Mouse (Mus musculus): ENCODE measurements around the gene Lmod3. TPM values are rescaled to one million over a fixed set of nuclear protein-coding genes. Genes with fewer than 3 reads are reported as not detected.

Gene Lmod3
- polyA plus RNA-seq, 1 experiment from 2014 or later: 0.79 TPM

DNA sequence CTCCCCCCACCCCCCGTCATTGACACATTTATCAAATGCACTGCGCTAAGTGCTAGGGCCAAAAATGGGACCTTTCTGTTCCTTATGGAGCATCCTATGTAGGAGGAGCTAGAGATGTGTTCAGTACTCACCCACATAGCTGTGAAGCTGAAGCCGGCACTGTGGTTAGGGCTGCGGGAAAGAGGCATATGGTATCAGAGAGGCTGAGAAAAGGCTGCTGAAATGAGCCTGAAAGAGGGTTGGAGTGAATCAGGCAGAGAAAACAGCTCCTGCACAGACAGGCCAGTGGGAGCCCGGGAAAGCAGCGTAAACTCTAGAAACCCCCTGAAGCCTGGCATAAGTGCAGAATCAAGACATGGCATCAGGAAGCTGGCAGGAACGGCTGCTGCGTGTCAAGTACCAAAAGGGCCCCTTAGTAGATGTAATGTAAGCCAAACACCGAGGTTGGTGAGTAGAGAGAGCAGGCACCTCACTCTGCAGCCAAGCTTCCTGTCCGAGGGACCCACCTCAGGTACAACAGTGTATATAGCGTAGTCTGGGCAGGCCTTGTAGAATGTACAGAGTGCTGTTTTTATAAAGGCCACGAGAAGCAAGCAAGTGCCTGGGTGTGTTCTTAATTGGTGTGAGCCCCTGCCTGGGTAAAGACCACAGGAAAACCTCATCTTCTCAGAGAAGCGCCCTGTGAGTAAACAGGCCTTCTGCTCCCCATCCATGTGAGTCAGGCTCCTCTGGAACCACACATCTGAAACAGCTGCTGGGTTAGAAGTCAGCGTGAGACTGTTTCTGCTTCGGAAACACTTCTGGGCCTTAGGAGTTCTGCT lies 31.1 kb downstream of the Lmod3 start:
- 65% methylated on average over 15 of the region's 15 CpGs for WGBS
- no peak overlapping the region for H3K4me3 ChIP-seq (replicated peaks)

DNA sequence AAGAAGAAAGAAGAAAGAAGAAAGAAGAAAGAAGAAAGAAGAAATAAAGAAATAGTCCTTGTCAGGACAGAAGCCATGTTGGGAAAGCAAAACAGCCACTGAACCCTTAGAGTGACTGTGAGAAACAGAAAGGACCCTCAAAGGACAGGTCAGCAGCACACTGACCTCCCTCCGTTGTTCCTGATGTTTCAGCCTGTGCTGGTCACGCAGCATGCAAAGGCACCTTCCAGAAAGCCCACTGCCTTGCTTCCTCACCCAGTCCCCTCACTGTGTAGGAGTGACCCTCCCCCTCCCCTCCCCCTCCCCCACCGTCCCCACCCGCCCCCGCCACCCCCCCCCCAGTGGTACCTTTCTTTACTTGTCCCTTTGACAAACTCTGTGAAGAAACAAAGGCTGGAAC lies 31.9 kb downstream of the Lmod3 start:
- H3K4me3 ChIP-seq (replicated peaks): no peak overlapping the region
- no peaks in the 10 kb centered on the region for H3K27me3 ChIP-seq
- H3K36me3 ChIP-seq: no peaks in the 10 kb centered on the region
- H3K4me2 ChIP-seq: no peak overlapping the region
- 65% methylated on average over 3 of the region's 5 CpGs for WGBS
- H3K4me1 ChIP-seq: peaks cover 19% of the 10 kb centered on the region
- H3K9ac ChIP-seq: no peak overlapping the region
- ATAC-seq (replicated peaks; ENCODE audit: low FRiP score): no peak
- no peaks in the 10 kb centered on the region for H3K9me3 ChIP-seq (replicated peaks)
- H3K27ac ChIP-seq: no peak overlapping the region

More for the DNA sequence above, 31.1 kb downstream of the Lmod3 start:
- H3K36me3 ChIP-seq: no peaks in the 10 kb centered on the region
- peaks cover 19% of the 10 kb centered on the region for H3K4me1 ChIP-seq
- H3K9me3 ChIP-seq (replicated peaks): no peaks in the 10 kb centered on the region
- H3K4me2 ChIP-seq: no peak overlapping the region
- no peak overlapping the region for H3K27ac ChIP-seq
- H3K9ac ChIP-seq: no peak overlapping the region
- ATAC-seq (replicated peaks; ENCODE audit: low FRiP score): no peak
- no peaks in the 10 kb centered on the region for H3K27me3 ChIP-seq

DNA sequence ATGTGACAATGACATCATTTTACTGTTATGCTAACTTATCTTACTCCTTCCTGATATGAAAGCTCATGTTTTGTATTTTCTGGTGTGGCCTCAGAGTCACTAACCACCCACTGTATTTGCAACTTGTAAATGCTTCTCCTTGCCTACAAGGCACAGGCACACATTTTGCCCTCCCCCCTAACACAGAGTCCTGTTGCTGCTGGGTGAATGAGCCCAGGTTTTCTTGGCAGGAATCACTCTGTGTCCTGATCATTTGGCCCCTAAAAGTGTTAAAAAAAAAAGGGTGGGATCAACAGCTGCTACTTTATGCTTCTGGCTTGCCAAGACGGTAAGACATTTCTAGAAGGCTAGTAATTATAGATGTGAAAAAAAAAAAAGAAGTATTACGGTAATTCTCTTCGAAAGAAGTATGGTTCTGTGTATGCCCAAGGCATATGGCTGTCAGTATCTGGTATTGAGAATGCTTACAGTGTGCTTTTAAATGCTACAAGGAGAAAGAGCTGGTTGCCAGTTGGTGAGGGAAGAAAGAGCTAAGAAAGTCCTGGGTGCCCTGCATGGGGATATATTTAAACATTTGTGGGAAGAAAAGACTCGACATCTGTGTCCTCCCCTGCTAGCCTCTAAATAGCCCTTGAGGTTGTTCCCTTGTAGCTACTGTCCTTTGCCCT lies 36.3 kb downstream of the Lmod3 start:
- Histone ChIP-seq H3K27ac (no peak overlapping the region), H3K36me3 (peaks cover 11% of the 10 kb centered on the region), H3K9me3 (replicated peaks) (no peaks in the 10 kb centered on the region), H3K4me2 (no peak overlapping the region), H3K9ac (no peak overlapping the region), H3K27me3 (no peaks in the 10 kb centered on the region), H3K4me3 (replicated peaks) (no peak overlapping the region), H3K4me1 (peaks cover 21% of the 10 kb centered on the region)
- 77% methylated on average over 4 of the region's 4 CpGs for WGBS
- ATAC-seq (replicated peaks; ENCODE audit: low FRiP score): no peak

DNA sequence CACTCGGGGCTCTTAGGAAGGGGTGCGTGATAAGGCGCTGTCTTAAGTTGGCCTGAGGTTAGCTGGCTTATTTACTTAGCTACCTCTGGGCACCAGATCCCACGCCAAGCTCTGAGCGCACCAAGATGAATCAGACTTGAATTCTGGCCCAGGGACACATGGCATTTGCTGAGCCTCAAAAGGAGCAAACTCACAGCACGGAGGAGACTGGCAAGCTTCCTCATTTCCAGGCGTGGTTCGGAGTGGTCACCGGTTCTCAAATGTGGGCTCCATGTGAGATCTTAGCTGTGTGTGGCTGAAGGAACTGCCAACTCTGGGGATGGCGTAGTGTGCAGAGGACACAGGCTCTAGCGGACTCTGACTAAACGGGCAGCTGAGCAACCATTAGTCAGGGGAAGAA lies 40.6 kb downstream of the Lmod3 start:
- Histone ChIP-seq H3K27me3 (no peaks in the 10 kb centered on the region), H3K9me3 (replicated peaks) (no peaks in the 10 kb centered on the region), H3K4me1 (peaks cover 34% of the 10 kb centered on the region), H3K4me3 (replicated peaks) (peak overlapping the region; percentile 76), H3K4me2 (peak overlapping the region; percentile 80), H3K9ac (no peak overlapping the region), H3K36me3 (peaks cover 11% of the 10 kb centered on the region), H3K27ac (no peak overlapping the region)
- 71% methylated on average over 12 of the region's 12 CpGs for WGBS
- no peak for ATAC-seq (replicated peaks; ENCODE audit: low FRiP score)

DNA sequence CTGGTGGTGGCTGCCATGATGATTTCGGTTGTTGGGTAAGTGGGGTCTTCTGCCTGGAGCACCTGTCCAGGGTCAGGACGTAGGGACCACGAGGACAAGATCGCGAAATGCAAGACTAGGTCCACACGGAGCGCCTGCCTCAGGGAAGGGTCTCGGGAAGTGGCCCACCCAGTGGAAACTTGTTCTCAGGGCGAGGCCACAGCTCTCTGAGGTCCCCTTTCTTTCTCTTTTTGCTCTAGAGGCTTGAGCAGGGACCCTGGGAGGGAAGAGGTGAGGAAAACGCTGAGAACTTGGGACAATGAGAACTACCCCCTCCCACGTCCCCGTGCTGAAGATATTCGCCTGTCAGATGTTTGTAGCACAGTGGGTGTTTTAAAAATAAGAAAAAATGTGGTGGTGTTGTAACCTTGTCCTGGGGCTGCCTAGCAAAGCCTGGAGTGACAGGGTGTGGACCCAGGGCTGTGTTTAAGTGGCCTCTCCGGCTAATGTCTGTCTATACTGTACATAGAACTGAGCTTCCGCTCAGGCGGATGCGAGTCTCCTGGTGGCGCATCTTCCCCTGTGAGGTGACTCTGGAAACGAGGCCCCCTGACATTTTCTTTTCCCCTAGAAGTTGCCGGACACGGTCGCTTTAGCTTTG lies 41.5 kb downstream of the Lmod3 start:
- peaks cover 11% of the 10 kb centered on the region for H3K36me3 ChIP-seq
- no peaks in the 10 kb centered on the region for H3K9me3 ChIP-seq (replicated peaks)
- H3K9ac ChIP-seq: peak overlapping the region; percentile 68
- 1% methylated on average over 22 of the region's 22 CpGs for WGBS
- peak; percentile 67 for ATAC-seq (replicated peaks; ENCODE audit: low FRiP score)
- no peaks in the 10 kb centered on the region for H3K27me3 ChIP-seq
- peak overlapping the region; percentile 80 for H3K4me2 ChIP-seq
- H3K4me1 ChIP-seq: peaks cover 34% of the 10 kb centered on the region
- H3K27ac ChIP-seq: peak overlapping the region; percentile 68
- H3K4me3 ChIP-seq (replicated peaks): peak overlapping the region; percentile 76

DNA sequence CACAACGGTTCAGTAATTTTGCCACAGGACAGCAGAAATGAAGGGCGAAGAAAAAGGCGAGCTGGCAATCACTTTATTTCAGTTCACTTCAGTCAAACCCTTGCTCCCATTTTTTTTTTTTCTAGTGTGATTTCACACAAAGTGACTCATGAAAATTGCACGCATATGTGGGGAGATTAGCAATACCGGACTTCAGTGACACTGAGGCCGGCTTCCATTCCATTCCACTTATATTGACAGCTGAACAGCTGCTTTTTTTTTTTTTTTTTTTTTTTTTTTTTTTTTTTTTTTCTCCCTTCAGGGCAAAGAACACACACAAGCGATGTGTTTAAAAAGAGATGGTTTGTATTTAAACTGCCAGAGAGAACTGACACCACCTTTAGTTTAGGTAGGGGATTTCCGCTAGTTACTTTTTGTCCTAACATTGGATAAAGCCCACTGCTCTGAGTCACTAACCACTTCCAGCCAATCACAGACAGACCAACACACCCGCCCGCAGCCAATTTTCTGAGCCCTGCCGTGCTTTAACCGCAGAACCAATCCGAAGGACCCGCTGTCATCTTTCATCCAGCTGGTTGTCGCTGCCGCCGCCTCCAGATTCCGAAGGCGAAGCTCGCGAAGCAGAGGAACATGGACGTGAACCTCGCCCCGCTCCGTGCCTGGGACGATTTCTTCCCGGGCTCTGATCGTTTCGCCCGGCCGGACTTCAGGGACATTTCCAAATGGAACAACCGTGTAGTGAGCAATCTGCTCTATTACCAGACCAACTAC lies 42.2 kb downstream of the Lmod3 start, which contains the start of gene Arl6ip5:
Arl6ip5 (plus strand) TSS at position 499 of the 771 bp plus-strand sequence.
- peak within 1 kb of the TSS; percentile 68 for H3K9ac ChIP-seq
- ATAC-seq (replicated peaks; ENCODE audit: low FRiP score): peak; percentile 66
- peaks cover 9% of the 10 kb centered on the region for H3K36me3 ChIP-seq
- peak within 1 kb of the TSS; percentile 76 for H3K4me3 ChIP-seq (replicated peaks)
- H3K27ac ChIP-seq: peak within 1 kb of the TSS; percentile 68
- peaks cover 34% of the 10 kb centered on the region for H3K4me1 ChIP-seq
- 10% methylated on average over 32 of the region's 32 CpGs for WGBS
- H3K4me2 ChIP-seq: peak within 1 kb of the TSS; percentile 80
- H3K9me3 ChIP-seq (replicated peaks): no peaks in the 10 kb centered on the region
- H3K27me3 ChIP-seq: no peaks in the 10 kb centered on the region

DNA sequence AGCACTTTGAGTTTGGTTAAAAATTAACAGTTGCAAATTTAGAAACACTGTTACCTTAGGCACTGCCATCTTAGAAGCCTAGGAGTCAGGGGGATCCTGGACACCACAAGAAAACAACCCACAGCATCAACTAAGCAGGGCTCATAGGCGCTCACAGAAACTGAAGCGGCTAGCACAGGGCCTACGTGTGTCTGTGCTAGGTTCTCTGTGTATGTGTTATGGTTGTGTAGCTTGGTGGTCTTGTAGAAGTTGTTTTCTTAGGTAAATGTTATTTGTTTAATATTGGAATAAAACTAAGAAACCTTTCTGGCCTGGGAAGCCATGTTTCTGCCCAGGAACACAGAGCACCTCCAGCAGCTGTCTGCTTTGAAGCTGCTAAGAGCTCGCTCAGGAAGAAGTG lies 42.8 kb downstream of the Lmod3 start:
- H3K36me3 ChIP-seq: peaks cover 3% of the 10 kb centered on the region; the same call in 1 of the 2 replicates
- H3K27ac ChIP-seq: peak overlapping the region; percentile 41
- no peak overlapping the region for H3K4me3 ChIP-seq (replicated peaks)
- peaks cover 34% of the 10 kb centered on the region for H3K4me1 ChIP-seq
- H3K27me3 ChIP-seq: no peaks in the 10 kb centered on the region
- no peak overlapping the region for H3K9ac ChIP-seq
- 82% methylated on average over 4 of the region's 4 CpGs for WGBS
- no peaks in the 10 kb centered on the region for H3K9me3 ChIP-seq (replicated peaks)
- H3K4me2 ChIP-seq: 0 out of 2 replicates have a peak overlapping the region, but pooled peaks have one; percentile 80
- ATAC-seq (replicated peaks; ENCODE audit: low FRiP score): no peak

DNA sequence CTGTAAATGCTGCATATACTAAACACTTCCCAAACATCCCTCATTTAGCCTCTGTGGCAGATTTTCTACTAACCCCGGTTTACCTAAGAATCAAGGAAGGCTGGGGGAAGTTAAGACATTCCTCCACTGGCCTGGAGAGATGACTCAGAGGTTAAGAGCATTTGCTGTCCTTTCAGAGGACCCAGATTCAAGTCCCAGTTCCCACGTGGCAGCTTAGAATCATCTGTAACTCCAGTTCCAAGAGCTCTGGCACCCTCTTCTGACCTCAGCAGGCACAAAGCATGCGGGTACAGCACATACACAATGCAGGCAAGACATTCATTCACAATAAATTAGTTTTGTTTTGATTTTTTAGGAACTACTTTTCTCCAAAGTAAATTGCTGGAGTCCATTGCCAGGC lies 43.4 kb downstream of the Lmod3 start:
- Histone ChIP-seq H3K27ac (peak overlapping the region; percentile 41; the same call in 1 of the 2 replicates), H3K4me3 (replicated peaks) (no peak overlapping the region), H3K4me2 (no peak overlapping the region), H3K9ac (no peak overlapping the region), H3K4me1 (peaks cover 39% of the 10 kb centered on the region), H3K27me3 (no peaks in the 10 kb centered on the region), H3K9me3 (replicated peaks) (no peaks in the 10 kb centered on the region), H3K36me3 (no peaks in the 10 kb centered on the region)
- ATAC-seq (replicated peaks; ENCODE audit: low FRiP score): no peak
- 55% methylated on average over 3 of the region's 3 CpGs for WGBS

DNA sequence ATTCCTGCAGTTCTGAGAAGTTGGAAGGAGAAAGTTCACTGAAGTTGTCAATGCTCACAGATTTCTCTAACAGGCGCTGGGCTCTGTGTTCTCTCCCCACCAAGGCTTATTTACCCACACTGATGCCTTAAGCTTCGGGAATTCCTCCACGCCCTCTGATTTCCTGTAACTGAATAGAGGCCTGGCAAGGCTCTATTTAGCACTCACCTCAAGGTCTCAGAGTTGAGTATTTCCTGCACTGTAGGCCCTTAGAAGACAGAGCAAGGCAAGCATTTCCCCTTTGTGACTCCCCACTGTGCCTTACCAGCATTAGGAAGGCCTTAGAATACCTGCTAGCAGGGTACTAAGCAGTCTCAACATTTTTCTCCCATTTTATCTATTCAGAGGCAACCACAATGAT lies 44.2 kb downstream of the Lmod3 start:
- 42% methylated on average over 3 of the region's 3 CpGs for WGBS
- no peak overlapping the region for H3K4me3 ChIP-seq (replicated peaks)
- ATAC-seq (replicated peaks; ENCODE audit: low FRiP score): no peak
- no peak overlapping the region for H3K4me2 ChIP-seq
- no peaks in the 10 kb centered on the region for H3K36me3 ChIP-seq
- H3K9ac ChIP-seq: no peak overlapping the region
- peak overlapping the region; percentile 48 for H3K27ac ChIP-seq
- H3K4me1 ChIP-seq: peaks cover 40% of the 10 kb centered on the region
- no peaks in the 10 kb centered on the region for H3K9me3 ChIP-seq (replicated peaks)
- no peaks in the 10 kb centered on the region for H3K27me3 ChIP-seq

DNA sequence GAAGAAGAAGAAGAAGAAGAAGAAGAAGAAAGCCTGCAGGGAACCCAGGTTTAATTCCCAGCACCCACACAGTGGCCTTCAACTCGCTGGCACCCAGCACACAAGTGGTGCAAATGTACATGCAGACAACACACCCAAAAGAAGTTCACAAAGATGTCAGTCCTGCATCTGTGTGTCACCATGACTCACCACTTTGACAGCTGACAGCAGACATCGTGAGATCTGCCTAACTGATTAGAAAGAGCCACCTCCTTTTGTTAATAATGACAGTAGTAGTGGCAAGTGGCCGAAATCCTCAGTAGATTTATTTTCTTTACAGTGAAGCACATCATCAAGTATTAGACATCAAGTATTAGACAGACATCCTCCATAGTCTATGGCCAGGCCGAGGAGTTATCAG lies 45.5 kb downstream of the Lmod3 start:
- H3K4me2 ChIP-seq: no peak overlapping the region
- no peaks in the 10 kb centered on the region for H3K9me3 ChIP-seq (replicated peaks)
- H3K4me1 ChIP-seq: peaks cover 37% of the 10 kb centered on the region
- WGBS: 83% methylated on average over 4 of the region's 4 CpGs
- ATAC-seq (replicated peaks; ENCODE audit: low FRiP score): no peak
- H3K27me3 ChIP-seq: no peaks in the 10 kb centered on the region
- H3K27ac ChIP-seq: no peak overlapping the region
- H3K36me3 ChIP-seq: no peaks in the 10 kb centered on the region
- H3K4me3 ChIP-seq (replicated peaks): no peak overlapping the region
- H3K9ac ChIP-seq: no peak overlapping the region

DNA sequence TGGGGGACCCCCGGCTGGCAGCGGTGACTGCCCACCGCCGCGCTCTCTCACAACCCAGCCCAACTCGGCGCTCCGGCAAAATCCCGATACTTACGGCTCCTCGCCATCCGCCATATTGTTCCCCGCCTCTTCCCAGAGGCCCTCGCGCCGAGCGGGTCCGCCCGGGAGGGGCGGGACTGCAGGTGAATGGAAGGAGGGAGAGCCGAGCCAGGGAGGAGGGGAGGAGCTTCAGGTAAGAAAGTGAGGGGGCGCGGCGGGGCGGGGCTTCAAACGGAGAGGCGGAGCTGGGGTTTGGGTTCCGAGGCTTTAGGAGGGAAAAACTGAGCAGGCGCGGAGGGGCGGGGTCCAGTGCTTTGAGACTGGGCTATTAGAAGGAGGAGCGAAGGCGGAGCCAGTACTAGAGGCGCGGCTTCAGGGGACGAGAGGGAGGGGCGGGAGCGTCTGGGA lies 47.1 kb downstream of the Lmod3 start, which contains the start of gene Uba3:
Uba3 (minus strand) TSS at position 209 of the 447 bp plus-strand sequence.
- Histone ChIP-seq H3K27ac (peak within 1 kb of the TSS; percentile 89), H3K36me3 (no peaks in the 10 kb centered on the region), H3K9me3 (replicated peaks) (no peaks in the 10 kb centered on the region), H3K27me3 (no peaks in the 10 kb centered on the region), H3K4me3 (replicated peaks) (peak within 1 kb of the TSS; percentile 87), H3K4me1 (peaks cover 29% of the 10 kb centered on the region), H3K9ac (peak within 1 kb of the TSS; percentile 84), H3K4me2 (peak within 1 kb of the TSS; percentile 63)
- under 1% methylated on average over 38 of the region's 38 CpGs for WGBS
- ATAC-seq (replicated peaks; ENCODE audit: low FRiP score): peak; percentile 98
